Mouse (Mus musculus) brain, embryonic 18.5 days (tissue): ENCODE measurements around the gene Oprl1.
A peak's percentile ranks its signal among the peaks of the same experiment; 100 is the strongest.

Experiments
- DNase-seq: peaks from one replicate; pipeline ENCODE4 v3.0.0-alpha.2; 2012; ENCODE audit warnings: low read depth, low spot score

Oprl1 gene

DNA sequence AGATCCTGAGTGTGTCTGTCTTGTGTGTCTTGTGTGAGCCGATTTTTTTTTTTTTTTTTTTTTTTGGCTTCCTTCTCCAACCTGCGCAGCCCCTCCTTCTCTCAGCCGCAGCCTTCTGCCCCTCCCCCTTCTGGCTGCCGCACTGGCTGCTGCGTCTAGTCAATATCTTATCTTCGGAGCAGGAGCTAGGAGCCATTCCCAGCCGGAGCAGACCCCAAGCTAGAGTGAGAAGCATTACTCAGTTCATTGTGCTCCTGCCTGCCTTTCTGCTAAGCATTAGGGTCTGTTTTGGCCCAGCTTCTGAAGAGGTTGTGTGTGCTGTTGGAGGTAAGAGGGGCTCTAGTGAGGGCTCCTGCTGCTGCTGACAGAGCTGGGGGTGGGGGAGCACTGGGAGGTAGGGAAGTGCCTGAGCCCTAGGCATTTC, at the start of gene Oprl1:
TSS of gene Oprl1 (plus strand) at position 114 of the 424 bp plus-strand sequence.
- peak; percentile 62 for DNase-seq

DNA sequence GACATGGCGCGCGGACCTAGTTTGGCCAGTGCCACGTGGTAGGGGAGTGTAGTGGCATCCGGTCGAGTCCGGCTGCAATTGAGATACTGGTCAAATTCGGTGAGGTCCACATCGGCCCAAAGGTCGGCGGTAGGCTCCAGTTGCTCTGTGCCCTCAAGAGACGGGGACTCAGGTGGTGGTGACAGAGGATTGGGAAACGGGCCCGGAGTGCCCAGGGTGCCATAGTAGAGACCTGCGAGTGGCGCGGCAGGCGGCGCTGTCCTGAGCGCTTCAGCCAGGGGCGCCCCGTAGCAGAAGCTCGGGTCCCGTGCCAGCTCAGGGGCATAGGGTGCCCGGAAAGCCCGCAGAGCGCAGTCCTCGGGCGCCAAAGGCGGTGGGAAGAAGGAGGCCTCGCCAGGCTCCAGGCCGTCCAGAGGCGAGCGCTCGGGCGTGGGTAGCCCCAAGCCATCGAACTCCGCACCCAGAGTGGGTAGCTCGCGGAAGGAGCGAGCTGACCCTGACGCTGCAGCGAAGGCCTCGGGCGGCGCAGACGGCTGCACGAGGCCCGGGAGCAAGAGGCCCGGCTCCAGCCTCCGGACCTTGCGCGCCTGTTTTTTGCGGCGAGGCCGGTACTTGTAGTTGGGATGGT, 44.4 kb upstream of the Oprl1 start:
- no peak for DNase-seq

DNA sequence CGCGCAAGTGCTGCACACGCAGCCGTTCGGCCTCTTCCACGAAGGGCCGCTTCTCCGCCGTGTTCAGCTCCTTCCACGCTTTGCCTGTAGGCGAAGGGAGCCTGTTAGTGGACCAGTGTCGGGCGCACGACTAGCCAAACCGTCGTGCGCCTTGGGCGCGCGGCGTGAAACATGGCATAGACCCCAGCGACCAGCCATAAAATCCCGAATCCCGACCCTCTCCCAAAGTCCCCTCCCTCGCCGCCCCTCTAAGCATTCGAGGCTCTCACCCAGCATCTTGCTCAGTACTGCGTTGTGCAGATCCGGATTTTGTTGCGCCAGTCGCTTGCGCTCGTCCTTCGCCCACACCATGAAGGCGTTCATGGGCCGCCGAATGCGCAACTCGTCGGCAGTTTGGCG, 43.9 kb upstream of the Oprl1 start:
- DNase-seq: no peak

DNA sequence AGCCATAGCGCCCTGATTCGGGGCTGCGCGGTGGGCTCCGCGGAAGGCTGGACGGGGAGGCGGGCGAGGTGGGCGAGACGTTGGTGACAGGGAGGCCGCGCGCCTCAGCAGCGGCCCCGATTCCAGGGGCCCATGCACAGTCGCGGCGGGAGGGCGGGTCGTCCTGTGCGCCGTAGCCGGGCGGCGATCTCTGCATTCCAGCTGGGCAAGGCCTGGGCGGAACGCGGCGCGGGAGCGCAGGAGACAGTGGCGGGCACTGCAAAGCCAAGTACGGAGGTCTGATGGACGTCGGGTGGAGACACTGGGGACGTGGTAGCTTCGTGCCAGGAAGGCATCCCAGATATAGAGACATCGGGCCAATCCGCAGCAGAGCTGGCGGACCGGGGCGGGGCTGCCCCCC, 43.5 kb upstream of the Oprl1 start, which contains the start of gene Sox18:
TSS of gene Sox18 (minus strand) at position 315 of the 400 bp plus-strand sequence.
- DNase-seq: no peak

DNA sequence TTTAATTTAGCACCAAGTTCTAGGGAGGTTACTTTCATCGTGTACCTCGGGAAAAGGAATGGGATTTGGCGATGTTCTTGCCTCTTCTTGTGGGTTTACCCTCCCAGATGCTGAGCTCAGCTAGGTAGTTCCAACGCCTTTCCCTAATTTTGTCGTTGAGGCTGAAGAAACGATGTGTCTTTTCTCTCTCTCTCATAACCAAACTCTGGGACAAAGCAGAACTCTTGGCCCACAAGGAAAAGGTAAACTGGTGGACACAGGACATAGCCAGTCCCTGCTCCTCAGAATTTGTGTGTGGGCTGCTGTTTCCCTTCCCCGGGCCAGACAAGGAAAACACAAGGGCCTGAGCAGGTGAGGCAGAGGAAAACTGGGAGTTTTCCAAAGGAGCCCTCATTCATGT, 42.8 kb upstream of the Oprl1 start:
- no peak for DNase-seq

DNA sequence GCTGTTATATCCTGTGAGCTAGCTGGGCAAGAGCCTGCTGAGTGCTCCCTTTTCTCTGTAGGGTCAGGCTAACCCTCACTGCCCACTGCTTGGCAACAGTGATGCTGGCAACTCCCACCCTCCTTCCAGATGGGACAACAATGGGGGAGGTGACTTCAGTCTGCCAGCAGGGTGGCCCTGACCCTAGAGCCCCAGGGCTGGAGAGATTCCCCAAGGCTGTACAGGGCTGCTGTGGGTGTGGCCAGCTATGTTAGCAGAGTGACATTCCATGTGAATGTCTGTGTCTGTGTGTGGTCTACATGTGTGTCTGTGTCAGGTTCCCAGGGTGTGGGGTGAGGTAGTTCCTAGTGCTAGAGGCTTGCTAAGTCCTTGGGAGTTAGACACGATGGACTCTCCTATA, 41.3 kb upstream of the Oprl1 start:
- DNase-seq: no peak

DNA sequence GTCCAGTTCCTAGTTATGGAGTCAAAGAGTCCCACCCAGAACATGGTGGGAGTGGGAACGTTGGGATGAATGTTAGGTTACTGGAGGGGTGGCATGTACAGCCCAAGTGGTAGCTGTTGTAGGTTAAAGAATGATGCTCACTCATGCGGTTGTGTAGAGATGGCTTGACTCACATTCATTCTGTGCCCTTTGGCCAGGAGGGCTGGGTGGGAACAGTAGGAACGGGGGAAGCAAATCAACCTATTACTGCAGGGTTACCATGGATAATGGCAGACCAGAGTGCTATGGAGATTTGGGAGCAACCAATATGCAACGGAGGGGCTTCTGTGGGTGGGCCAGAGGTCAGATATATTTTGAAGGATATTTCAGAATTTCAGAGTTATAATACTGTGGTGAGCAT, 39.9 kb upstream of the Oprl1 start:
- DNase-seq: no peak

DNA sequence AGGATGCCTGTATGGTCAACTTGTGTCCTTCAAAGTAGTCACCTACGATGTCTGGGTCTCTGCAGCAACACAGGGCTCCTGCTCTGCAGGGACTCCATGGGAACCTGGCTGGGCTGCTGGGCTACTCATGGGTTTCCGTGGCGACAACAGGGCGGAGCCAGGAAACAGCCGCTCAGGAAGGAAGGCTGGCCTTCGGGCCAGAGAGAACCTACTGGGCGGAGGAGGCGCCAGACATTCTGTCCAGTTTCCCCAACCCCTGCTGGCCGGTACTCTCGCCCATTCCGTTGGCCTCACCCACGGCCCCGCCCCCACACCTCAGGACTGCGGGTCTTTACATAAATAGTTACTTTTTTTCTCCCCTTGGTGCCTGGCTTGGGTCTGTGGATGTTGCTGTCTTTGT, 39.4 kb upstream of the Oprl1 start:
- DNase-seq: no peak

DNA sequence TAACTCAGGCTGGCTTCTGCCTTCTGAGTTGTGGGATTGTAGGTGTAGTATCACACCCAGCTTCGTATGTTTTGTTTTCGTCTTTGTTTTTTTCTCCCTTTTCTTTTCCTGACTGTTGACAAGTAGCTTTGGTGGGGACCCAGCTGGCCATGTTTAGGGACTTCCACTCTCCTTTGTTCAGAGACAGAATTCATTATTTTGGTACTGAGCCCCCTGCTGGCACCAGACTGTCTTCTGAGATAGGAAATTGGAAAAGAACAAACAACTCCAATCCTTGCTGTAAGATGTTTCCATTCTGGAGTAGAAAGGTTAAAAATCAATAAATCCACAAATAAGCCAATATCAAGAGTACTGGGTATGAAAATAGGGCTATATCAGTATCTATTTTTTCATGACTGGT, 38.4 kb upstream of the Oprl1 start:
- DNase-seq: no peak

DNA sequence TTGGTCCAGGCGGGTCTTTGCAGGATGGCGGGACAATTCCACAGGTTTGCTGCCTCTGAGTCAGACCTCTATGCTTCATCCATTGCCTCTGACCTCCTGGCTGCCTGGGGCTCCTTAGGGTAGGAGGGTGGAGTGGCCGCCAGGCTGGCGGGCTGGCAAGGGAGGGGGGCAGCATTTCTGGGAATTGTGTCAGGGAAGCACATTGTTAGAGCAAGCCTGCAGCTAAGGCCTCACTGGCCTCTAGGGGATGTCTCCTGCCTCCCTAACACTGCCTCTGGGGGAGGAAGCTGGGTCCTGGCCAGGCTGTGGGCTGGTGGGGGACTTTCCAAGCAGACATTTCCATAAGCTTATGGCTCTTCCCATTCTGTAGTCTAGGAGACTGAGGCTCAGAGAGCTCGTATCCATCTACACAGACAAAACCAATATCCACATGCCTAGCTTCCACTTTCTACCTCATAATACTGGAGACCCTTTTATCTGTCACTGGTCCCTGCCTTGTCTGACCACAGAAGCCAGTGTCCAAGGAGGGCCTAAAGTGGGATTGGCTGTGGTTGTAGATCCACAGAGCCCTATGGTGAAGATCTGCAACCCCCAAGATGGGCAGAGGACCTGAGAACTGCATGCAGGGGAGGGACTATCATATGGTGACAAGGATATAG, 37.6 kb upstream of the Oprl1 start:
- no peak for DNase-seq

DNA sequence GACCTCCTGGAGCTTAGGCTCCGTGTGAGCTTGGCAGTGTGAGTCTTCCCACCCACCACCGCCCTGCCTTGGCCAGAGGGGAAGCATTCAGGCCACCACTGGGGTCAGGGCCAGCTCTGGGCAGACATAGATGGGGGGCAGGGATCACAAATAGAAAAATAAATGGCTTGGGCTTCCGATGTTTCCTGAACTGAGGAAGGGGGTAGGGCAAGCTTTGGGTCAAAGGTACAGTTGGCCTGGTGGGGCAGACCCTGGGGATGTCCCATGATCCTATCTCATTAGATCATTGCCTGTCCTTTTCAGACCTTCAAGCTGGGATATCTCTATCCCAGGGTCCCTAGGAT, 37.1 kb upstream of the Oprl1 start:
- DNase-seq: no peak

DNA sequence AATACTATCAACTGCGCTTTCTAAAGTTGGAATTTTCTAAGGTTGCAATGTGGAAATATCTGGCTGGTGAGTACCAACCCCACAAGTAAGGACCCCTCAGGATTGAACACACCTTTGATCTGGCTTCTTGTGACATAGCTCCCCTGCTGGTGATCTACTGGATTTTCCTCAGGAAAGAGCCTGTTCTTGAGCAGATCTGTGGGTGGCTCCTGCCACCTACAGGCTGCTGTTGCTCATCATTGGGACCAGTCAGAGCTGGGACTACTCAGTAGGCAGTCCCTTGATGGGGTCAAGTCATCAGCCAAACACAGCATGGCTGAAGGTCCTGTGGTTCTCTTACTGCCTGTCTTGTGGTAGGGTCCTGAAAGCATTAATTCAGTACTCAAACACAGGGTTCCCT, 36.0 kb upstream of the Oprl1 start:
- DNase-seq: peak; percentile 55

DNA sequence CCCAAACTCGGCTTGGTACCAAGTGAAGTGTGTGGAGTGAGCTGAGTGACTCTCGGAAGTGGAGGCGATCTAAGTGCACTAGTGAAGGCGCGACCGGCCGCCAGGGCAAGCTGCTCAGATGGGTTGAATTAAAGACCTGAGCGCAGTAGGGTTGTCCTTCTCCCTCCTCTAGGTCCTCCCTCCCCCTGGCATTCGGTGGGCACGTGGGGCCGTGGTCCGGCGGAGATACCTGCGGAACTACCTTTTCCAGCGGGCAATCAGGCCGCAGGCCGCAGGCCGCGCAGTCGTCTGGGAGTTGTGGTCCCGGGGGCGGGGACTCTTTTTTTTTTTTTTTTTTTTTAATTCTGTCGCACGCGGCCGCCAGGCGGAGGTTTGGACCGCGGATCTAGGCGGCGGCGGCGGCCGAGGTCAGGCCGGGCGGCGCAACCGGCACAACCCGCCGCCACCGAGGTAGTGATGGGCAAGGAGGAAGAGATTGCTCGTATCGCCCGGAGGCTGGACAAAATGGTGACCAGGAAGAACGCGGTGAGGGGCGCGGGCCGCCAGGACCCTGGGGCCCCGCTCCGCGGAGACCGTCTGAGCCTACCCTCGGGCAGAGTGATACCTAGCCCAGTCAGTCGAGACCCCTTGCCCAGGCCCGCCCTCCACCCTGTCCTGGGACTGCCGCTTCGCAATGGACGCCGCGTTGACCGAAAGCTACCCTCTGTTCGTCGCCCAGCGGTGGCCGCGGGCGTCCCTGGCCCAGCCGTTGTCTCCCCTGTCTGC, 34.7 kb upstream of the Oprl1 start, which contains the start of gene Tcea2:
TSS of gene Tcea2 (plus strand) at position 360 of the 765 bp plus-strand sequence.
- no peak for DNase-seq

DNA sequence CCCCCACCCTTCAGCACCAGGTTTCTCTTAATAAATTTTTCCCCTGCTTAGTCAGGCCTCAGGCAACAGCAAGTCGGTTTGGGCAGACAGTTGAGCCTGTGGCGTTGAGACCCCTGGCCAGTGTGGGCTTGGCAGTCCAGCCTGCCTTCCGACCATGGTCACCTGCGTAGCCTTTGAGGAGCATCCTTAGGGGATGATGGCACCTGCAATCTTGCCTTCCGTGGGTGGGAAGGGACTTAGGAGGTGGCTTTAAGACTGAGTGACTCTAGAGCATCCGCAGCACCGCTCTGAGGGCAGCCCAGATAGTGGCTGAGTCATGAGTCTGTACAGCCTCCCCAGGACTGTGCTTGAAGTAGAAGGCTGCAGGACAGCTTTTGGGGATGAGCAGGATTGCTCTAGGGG, 34.1 kb upstream of the Oprl1 start:
- DNase-seq: no peak

DNA sequence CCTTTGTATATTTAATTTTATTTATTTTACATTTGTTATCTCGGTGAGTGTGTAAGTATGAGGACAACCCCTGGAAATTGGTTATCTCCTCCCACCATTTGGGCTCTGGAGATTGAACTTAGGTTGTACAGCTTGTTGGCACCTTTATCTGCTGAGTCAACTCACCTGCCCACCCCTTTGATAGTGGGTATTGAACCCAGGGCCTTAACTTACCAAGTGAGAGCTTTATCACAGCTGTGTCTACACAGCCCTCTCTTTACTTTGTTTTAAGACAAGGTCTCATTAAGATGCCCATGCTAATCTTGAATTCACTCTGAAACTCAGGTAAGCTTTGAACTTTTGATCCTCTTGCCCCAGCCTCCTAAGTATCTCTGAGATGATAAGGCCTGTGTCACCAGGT, 32.8 kb upstream of the Oprl1 start:
- no peak for DNase-seq

DNA sequence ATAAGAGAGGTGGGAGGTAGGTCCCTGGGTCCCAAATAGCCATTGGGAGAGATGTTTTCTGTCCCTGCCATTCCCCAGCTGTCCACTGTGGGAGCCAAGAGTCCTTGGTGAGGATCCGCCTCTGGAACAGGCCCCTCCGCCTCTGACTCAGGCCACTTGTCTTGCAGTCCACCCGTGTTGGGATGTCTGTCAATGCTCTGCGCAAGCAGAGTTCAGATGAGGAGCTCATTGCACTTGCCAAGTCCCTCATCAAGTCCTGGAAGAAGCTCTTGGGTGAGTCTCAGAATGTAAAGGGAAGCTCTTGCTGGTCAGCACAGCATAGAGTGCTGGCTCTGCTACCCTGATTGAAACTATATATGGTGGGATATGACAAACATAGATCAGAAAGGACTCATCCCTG, 31.4 kb upstream of the Oprl1 start:
- DNase-seq: no peak

DNA sequence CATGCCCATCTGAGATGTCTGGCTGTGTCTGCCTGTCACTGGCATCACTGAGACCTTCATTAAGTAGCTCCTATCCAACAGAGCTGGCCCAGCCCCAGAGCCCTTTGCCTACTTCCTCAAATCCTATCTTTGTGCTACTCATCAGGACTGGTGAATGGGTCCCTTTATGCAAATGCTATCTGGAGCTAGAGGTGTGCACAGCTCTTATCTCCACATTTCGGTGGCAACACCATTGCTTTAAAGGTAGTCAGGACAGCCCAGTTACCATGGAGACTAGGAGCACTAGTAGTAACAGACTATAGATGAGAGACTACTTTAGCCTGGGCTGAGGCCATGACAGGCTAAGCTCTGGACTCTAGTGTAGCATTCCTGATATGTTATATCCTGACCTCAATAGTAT, 30.1 kb upstream of the Oprl1 start:
- DNase-seq: no peak

DNA sequence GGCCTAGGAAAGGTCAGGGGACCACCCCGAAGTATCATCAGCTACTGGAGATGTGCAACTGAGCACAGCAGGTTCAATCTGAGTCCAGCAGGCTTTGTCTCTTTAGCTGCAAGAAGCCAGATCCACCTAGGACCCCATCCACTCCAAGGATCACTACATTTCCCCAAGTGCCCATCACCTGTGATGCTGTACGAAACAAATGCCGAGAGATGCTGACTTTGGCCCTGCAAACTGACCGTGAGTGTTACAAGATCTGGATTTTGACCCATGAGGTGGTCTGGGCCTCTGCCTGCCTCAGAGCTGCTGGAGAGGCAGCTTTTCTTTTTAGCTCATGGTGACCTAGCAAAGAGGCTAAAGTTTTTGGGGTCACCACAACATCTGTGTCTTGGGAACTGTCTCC, 29.1 kb upstream of the Oprl1 start:
- DNase-seq: no peak

DNA sequence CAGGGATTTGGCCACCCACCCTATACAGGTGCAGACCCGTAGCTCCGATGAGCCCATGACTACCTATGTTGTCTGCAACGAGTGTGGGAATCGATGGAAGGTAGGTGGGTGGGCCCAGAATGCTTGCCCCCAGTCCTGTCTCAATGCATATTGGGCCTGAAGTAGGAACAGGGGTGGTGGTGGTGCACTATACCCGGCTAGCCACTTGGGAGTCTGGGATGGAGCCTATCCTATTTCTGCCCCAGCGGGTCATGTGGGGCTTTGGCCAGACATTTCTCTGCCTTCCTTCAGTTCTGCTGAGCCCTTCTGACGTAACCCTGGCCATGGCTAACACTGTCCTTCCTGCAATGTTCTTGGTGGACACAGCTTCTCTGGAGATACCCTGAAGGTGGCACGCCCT, 27.2 kb upstream of the Oprl1 start:
- no peak for DNase-seq

DNA sequence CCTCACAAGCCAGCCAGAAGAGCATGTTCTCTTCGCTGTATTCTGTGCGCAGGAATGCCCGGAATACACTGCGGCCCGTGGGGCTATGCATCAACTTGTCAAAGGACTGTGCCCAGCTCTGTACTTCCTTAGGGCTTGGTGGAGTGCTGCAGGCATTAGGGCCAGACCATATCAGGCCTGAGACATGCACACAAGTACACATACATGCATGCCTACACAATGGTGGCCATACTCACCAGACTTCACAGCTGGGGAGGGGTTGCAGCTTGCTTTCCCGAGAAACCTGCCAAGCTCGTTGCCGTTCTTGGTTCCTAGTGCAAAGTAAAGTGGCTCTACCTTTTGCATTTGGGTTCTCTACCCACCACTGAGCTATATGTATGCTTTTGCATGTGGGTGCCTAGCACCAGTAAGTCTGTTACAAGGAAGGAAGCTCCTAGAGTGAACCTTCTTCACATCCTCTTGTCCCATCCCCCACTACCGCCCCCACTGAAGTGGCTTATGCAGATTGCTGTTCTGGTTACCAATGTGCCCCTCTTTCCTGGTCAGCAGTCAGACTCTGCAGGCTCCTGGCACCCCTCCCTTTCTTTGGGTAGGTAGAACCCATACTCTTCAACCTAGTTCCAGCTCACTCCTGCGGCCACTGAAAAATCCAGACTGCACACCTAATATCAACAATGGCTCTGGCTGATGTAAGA, 25.2 kb upstream of the Oprl1 start:
- no peak for DNase-seq

DNA sequence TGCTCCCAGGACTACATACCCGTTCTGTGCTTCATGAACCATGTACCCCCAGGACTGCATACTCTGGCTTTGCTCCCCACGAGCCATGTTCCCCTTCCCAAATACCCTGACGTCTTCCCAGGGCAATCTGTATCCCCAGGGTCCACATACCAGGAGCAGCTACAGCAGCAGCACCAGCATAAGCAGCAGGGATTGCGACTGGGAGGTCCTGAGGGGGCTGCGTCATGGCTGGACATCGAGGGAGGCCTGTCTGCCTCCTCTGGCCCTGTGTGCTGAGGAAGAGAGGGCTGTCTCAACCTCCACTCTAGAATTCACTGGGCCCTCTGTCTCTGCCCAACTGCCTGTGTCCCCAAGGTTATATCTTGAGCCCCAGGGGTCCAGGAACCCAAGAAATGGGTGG, 23.7 kb upstream of the Oprl1 start:
- no peak for DNase-seq

DNA sequence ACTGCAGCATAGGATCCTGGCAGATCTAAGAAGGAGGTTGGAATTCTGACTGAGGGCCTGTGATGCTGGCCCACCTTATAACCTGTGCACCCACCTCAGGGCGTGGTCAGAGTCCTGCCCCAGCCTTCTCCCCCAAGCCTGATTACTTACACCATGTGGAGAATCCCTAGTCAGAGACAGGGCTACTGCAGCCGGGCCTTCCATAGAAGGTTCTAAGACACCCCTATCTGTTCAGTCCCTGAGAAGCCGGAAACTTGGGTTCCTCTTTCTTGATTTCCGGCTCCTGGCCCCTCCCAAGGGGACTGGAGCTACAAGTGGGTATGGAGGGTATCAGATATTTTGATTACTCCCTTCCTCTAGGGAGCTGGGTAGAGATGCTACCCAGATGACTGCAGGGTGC, 23.2 kb upstream of the Oprl1 start:
- DNase-seq: no peak
